In genomic region chr2:26223961-26224360, GRCm38 (mm10) we compare ENCODE assay signal across 24 mouse cellular contexts. TPM values are rescaled to one million over a fixed set of nuclear protein-coding genes. Genes with fewer than 3 reads are reported as not detected.
DNase-seq lines count a peak whose midpoint lies in the region; ATAC-seq and TF ChIP-seq lines count a peak whose summit lies in the region.
"Had no signal": no experiment of that assay in that cellular context is flagged by ENCODE, and none has a peak within 500 bp of the region (broad histone marks: within the 10 kb centered on the region; RNA-seq: fewer than 3 reads in every experiment).

No protein-coding gene starts in this region.

- WGBS in cerebellum, adult 2 months: 10% methylated on average over 3 of the region's 3 CpGs
- WGBS in stomach, postnatal 0 days: 88% methylated on average over 3 of the region's 3 CpGs

- H3K9me3 ChIP-seq in stomach, postnatal 0 days (ENCODE audit: control insufficient read depth, low read length): no peaks in the 10 kb centered on the region
- H3K9me3 ChIP-seq: embryonic facial prominence, embryonic 15.5 days; forebrain, embryonic 10.5 days; limb, embryonic 15.5 days; midbrain, embryonic 12.5 days had no signal

- intact Hi-C loops in left cerebral cortex, postnatal 4 days (cut with DNase I): no loop called here
- intact Hi-C loops in left cerebral cortex, postnatal 25 days (cut with DNase I): no loop called here

- TF ChIP-seq EP300 in stomach, postnatal 0 days (optimal IDR thresholded peaks at IDR 0.05): no peak

- H3K27me3 ChIP-seq in cerebellum, adult 2 months (ENCODE audit: control insufficient read depth, insufficient read depth, low read length): no peaks in the 10 kb centered on the region
- no peaks in the 10 kb centered on the region for H3K27me3 ChIP-seq in stomach, postnatal 0 days (ENCODE audit: control insufficient read depth, insufficient read depth, low read length)
- H3K27me3 ChIP-seq: embryonic facial prominence, embryonic 15.5 days; limb, embryonic 15.5 days; midbrain, embryonic 12.5 days had no signal

- no peak for DNase-seq in cerebellum, postnatal 4 days (ENCODE audit: low spot score in 2 of 2)
- DNase-seq in left cerebral cortex, postnatal 4 days: peak; percentile 55
- no peak for DNase-seq in left cerebral cortex, postnatal 25 days (ENCODE audit: low spot score in 2 of 2)
- DNase-seq in cerebellum, adult 2 months: peak; percentile 55 to 77
- no peak for DNase-seq in stomach, postnatal 0 days (ENCODE audit: low spot score)
- no peak for DNase-seq in embryo, embryonic 10.5 days (ENCODE audit: low spot score)
- DNase-seq: adrenal gland, adult 2 months; heart, adult 18-20 months; heart, postnatal 4 days; kidney, postnatal 10 days; retina, postnatal 1 day had no signal

- peaks cover 17% of the 10 kb centered on the region for H3K4me1 ChIP-seq in cerebellum, adult 2 months (ENCODE audit: control insufficient read depth, insufficient read depth, low read length)
- no peaks in the 10 kb centered on the region for H3K4me1 ChIP-seq in stomach, postnatal 0 days (replicated peaks; ENCODE audit: control insufficient read depth, insufficient read depth)
- H3K4me1 ChIP-seq: embryonic facial prominence, embryonic 15.5 days; forebrain, embryonic 10.5 days; limb, embryonic 15.5 days; midbrain, embryonic 12.5 days had no signal

- TF ChIP-seq POLR2A in cerebellum, adult 2 months (IDR thresholded peaks at IDR 0.05; ENCODE audit: borderline replicate concordance, insufficient read depth, low read length): no peak

- no peak overlapping the region for H3K9ac ChIP-seq in stomach, postnatal 0 days (ENCODE audit: low read length)
- H3K9ac ChIP-seq: embryonic facial prominence, embryonic 15.5 days; limb, embryonic 15.5 days; midbrain, embryonic 12.5 days had no signal

- ATAC-seq in cerebellum, adult (ENCODE audit: insufficient number of reproducible peaks, low FRiP score, low TSS enrichment): peak; percentile 65; the same call in 1 of the 2 replicates
- no peak for ATAC-seq in stomach, postnatal 0 days (ENCODE audit: low FRiP score, low TSS enrichment)
- no peak for ATAC-seq in monocyte, adult 5-6 weeks (replicated peaks; ENCODE audit: insufficient number of reproducible peaks, low FRiP score, low TSS enrichment, poor library complexity, severe bottlenecking)
- ATAC-seq: inflammation-experienced regulatory T-cells, adult 6 months had no signal

- peaks cover 13% of the 10 kb centered on the region for H3K36me3 ChIP-seq in stomach, postnatal 0 days (ENCODE audit: control insufficient read depth, insufficient read depth, low read length)

- no peak for TF ChIP-seq CTCF in cerebellum, adult 2 months (IDR thresholded peaks at IDR 0.05; ENCODE audit: borderline replicate concordance, insufficient read depth, low read depth, low read length)
- peak; percentile 21; the same call in 1 of the 2 replicates for TF ChIP-seq CTCF in stomach, postnatal 0 days (IDR thresholded peaks at IDR 0.05; ENCODE audit: low read depth)

- peak overlapping the region; percentile 79; the same call in 1 of the 2 replicates for H3K27ac ChIP-seq in cerebellum, adult 2 months (ENCODE audit: insufficient read depth, low read length)
- H3K27ac ChIP-seq in stomach, postnatal 0 days (replicated peaks): no peak overlapping the region
- H3K27ac ChIP-seq: embryonic facial prominence, embryonic 15.5 days; forebrain, embryonic 10.5 days; limb, embryonic 15.5 days; macrophage; midbrain, embryonic 12.5 days had no signal

- H3K4me3 ChIP-seq in cerebellum, adult 2 months (replicated peaks; ENCODE audit: insufficient read depth, low read depth, low read length): no peak overlapping the region
- no peak overlapping the region for H3K4me3 ChIP-seq in stomach, postnatal 0 days (ENCODE audit: low read depth, low read length)
- H3K4me3 ChIP-seq: embryonic facial prominence, embryonic 15.5 days; forebrain, embryonic 10.5 days; limb, embryonic 15.5 days; midbrain, embryonic 12.5 days had no signal

- H3K4me2 ChIP-seq in stomach, postnatal 0 days (replicated peaks; ENCODE audit: low read depth): no peak overlapping the region
- H3K4me2 ChIP-seq: embryonic facial prominence, embryonic 15.5 days; limb, embryonic 15.5 days; midbrain, embryonic 12.5 days had no signal

RNA-seq across cellular contexts. Expression of gene Qsox2, which starts 13.4 kb away (rescaled TPM):
- total RNA-seq in left cerebral cortex, postnatal 4 days (2021): 10 to 100 TPM; 15.8 to 17.2 TPM
- total RNA-seq in left cerebral cortex, postnatal 25 days (2021): 10 to 100 TPM; 23.0 to 23.5 TPM
- polyA plus RNA-seq in cerebellum, adult 2 months (2012; rRNA removed): 20.7 and 24.3 TPM in 2 replicates
- 10.7 and 11.2 TPM in 2 replicates for polyA plus RNA-seq in stomach, postnatal 0 days (2015; fragmentation: Nextera tagmentation; extraction: Ambion mirVana)
- total RNA-seq in monocyte, adult 5-6 weeks (2017): 2.8 to 5.5 TPM (median 3.6 TPM) in 3 replicates

RNA-seq across cellular contexts. Expression of gene Lhx3, which starts 15.9 kb away (rescaled TPM):
- total RNA-seq in left cerebral cortex, postnatal 4 days (2021): not detected
- under 1 TPM in 1 of 2 experiments, not detected in 1; 0.16 TPM for total RNA-seq in left cerebral cortex, postnatal 25 days (2021)
- 1.1 and 1.3 TPM in 2 replicates for polyA plus RNA-seq in cerebellum, adult 2 months (2012; rRNA removed)
- not detected in 2 replicates for polyA plus RNA-seq in stomach, postnatal 0 days (2015; fragmentation: Nextera tagmentation; extraction: Ambion mirVana)
- total RNA-seq in monocyte, adult 5-6 weeks (2017): not detected in 3 replicates
- total RNA-seq: gastrocnemius, adult 8-10 months; heart, adult 18-20 months; heart, postnatal 4 days; MEL had no signal
- polyA plus RNA-seq: cortical plate, adult 2 months; heart, embryonic 14.5 days; inflammation-experienced regulatory T-cells, adult 6 months; limb, embryonic 15.5 days; liver, embryonic 16.5 days; macrophage had no signal

Comparison
In these comparisons a context has a peak if more than half of its experiments do, and no peak if none do; other contexts are left out.
1. DNase-seq: peak in left cerebral cortex, postnatal 4 days (single experiment) and cerebellum, adult 2 months (2 of 2); none in cerebellum, postnatal 4 days (0 of 2), left cerebral cortex, postnatal 25 days (0 of 2), stomach, postnatal 0 days (single experiment) and embryo, embryonic 10.5 days (single experiment).